ENCODE assay signal across 22 mouse cellular contexts in genomic region chr15:101352706-101353465, GRCm38 (mm10). TPM values are rescaled to one million over a fixed set of nuclear protein-coding genes. Genes with fewer than 3 reads are reported as not detected.
DNase-seq lines count a peak whose midpoint lies in the region; ATAC-seq lines count a peak whose summit lies in the region.
"Had no signal": no experiment of that assay in that cellular context is flagged by ENCODE, and none has a peak within 500 bp of the region (broad histone marks: within the 10 kb centered on the region; RNA-seq: fewer than 3 reads in every experiment).

No protein-coding gene starts in this region.

- H3K27me3 ChIP-seq in heart, embryonic 10.5 days (ENCODE audit: insufficient read depth, poor library complexity, severe bottlenecking), result peaks cover 57% of the 10 kb centered on the region
- H3K27me3 ChIP-seq: forebrain, embryonic 15.5 days; liver, embryonic 15.5 days; neural tube, embryonic 13.5 days had no signal

- no peaks in the 10 kb centered on the region for H3K36me3 ChIP-seq in heart, embryonic 10.5 days
- H3K36me3 ChIP-seq: forebrain, embryonic 15.5 days; liver, embryonic 15.5 days; neural tube, embryonic 13.5 days had no signal

- H3K9me3 ChIP-seq in heart, embryonic 10.5 days, result no peaks in the 10 kb centered on the region
- H3K9me3 ChIP-seq: forebrain, embryonic 15.5 days; liver, embryonic 15.5 days; megakaryocyte, embryonic 14.5 days; neural tube, embryonic 13.5 days had no signal

- ATAC-seq in monocyte, adult 5-6 weeks (replicated peaks; ENCODE audit: insufficient number of reproducible peaks, low FRiP score, low TSS enrichment, poor library complexity, severe bottlenecking), result no peak
- ATAC-seq: forebrain, embryonic 15.5 days had no signal

- H3K27ac ChIP-seq in heart, embryonic 10.5 days, result peak overlapping the region; percentile 42; the same call in 1 of the 2 replicates
- H3K27ac ChIP-seq: forebrain, embryonic 15.5 days; gastrocnemius, adult 2 months; hindbrain, embryonic 14.5 days; liver, embryonic 15.5 days; neural tube, embryonic 13.5 days had no signal

- H3K4me3 ChIP-seq in heart, embryonic 10.5 days, result no peak overlapping the region
- H3K4me3 ChIP-seq: erythroblast, embryonic 14.5 days; forebrain, embryonic 15.5 days; gastrocnemius, adult 2 months; liver, embryonic 15.5 days; megakaryocyte, embryonic 14.5 days; neural tube, embryonic 13.5 days had no signal

- 41% methylated on average over 10 of the region's 10 CpGs for WGBS in heart, embryonic 10.5 days

- no peak for DNase-seq in heart, embryonic 10.5 days (ENCODE audit: low spot score)
- no peak for DNase-seq in heart, adult 11 months
- peak; percentile 32 for DNase-seq in testis, postnatal 14 days (ENCODE audit: low spot score)
- no peak for DNase-seq in testis, postnatal 10 days (ENCODE audit: low spot score)
- DNase-seq in cerebellum, postnatal 14 days, result peak; percentile 74 to 83
- DNase-seq in adipocyte (ENCODE audit: low spot score), result no peak
- DNase-seq in ovary, adult 18-20 months (ENCODE audit: low spot score), result no peak
- DNase-seq: adrenal gland, postnatal 36 days; gastrocnemius, adult 2 months; kidney, adult 11 months; kidney, postnatal 14 days; layer of hippocampus, adult 9-11 months; lung, postnatal 14 days; right cerebral cortex, postnatal 14 days; thymus, postnatal 36 days had no signal

- H3K4me1 ChIP-seq in heart, embryonic 10.5 days, result peaks cover 25% of the 10 kb centered on the region
- H3K4me1 ChIP-seq: forebrain, embryonic 15.5 days; liver, embryonic 15.5 days; neural tube, embryonic 13.5 days had no signal

RNA-seq across cellular contexts. Expression of gene Krt80, which starts 17.1 kb away (rescaled TPM):
- polyA plus RNA-seq in heart, embryonic 10.5 days (2016; fragmentation: Nextera tagmentation; extraction: Ambion mirVana), result 0.80 and 1.7 TPM in 2 replicates
- 124 to 181 TPM (median 163 TPM) in 3 replicates for total RNA-seq in monocyte, adult 5-6 weeks (2017)
- polyA plus RNA-seq: erythroblast, embryonic 14.5 days had no signal

RNA-seq across cellular contexts. Expression of gene Krt7, which starts 58.0 kb away (rescaled TPM):
- polyA plus RNA-seq in heart, embryonic 10.5 days (2016; fragmentation: Nextera tagmentation; extraction: Ambion mirVana), result 26.7 and 31.9 TPM in 2 replicates
- 3.0 to 8.2 TPM (median 4.9 TPM) in 3 replicates for total RNA-seq in monocyte, adult 5-6 weeks (2017)
- total RNA-seq: gastrocnemius, adult 2 months had no signal
- polyA plus RNA-seq: erythroblast, embryonic 14.5 days had no signal

RNA-seq across cellular contexts. Expression of gene 6030408B16Rik, which starts 59.9 kb away (rescaled TPM):
- 0.49 and 1.8 TPM in 2 replicates for polyA plus RNA-seq in heart, embryonic 10.5 days (2016; fragmentation: Nextera tagmentation; extraction: Ambion mirVana)
- 0.75 to 1.4 TPM in 2 of 3 replicates, not detected in the other for total RNA-seq in monocyte, adult 5-6 weeks (2017)
- polyA plus RNA-seq: erythroblast, embryonic 14.5 days had no signal

Comparison
In these comparisons a context has a peak if more than half of its experiments do, and no peak if none do; other contexts are left out.
1. DNase-seq: peak in testis, postnatal 14 days (single experiment) and cerebellum, postnatal 14 days (2 of 2); none in heart, embryonic 10.5 days (single experiment), heart, adult 11 months (single experiment), testis, postnatal 10 days (single experiment), adipocyte (single experiment) and ovary, adult 18-20 months (single experiment).